Mouse (Mus musculus): ENCODE results near the gene Cd27.

Gene Cd27

GRCm38 (mm10) chr6:125241566-125241965 lies 4.8 kb upstream of the Cd27 start:
- DNase-seq: no peak

- no peak for DNase-seq
Measured at GRCm38 (mm10) chr6:125240617-125241016, 3.8 kb upstream of the Cd27 start.

GRCm38 (mm10) chr6:125239547-125239946 lies 2.7 kb upstream of the Cd27 start:
- no peak for DNase-seq

GRCm38 (mm10) chr6:125238396-125238795 lies 1.6 kb upstream of the Cd27 start:
- no peak for DNase-seq

- no peak for DNase-seq
Measured at GRCm38 (mm10) chr6:125237421-125237820, 611 bp upstream of the Cd27 start.

- DNase-seq: no peak
Measured at GRCm38 (mm10) chr6:125236341-125236740, 469 bp downstream of the Cd27 start.

GRCm38 (mm10) chr6:125234520-125234828 lies 2.3 kb downstream of the Cd27 start:
- DNase-seq: no peak

- DNase-seq: no peak
Measured at GRCm38 (mm10) chr6:125233816-125234519, 2.8 kb downstream of the Cd27 start.

- no peak for DNase-seq
Measured at GRCm38 (mm10) chr6:125232516-125232915, 4.3 kb downstream of the Cd27 start.

- DNase-seq: no peak
Measured at GRCm38 (mm10) chr6:125232045-125232437, 4.8 kb downstream of the Cd27 start.

GRCm38 (mm10) chr6:125231117-125232044 lies 5.4 kb downstream of the Cd27 start, which contains the start of gene Tapbpl:
Tapbpl (minus strand) TSS chr6:125231860.
- DNase-seq: peak; percentile 67

- DNase-seq: no peak
Measured at GRCm38 (mm10) chr6:125230571-125230970, 6.2 kb downstream of the Cd27 start.

GRCm38 (mm10) chr6:125225518-125226115 lies 11.2 kb downstream of the Cd27 start:
- peak; percentile 41 for DNase-seq

- no peak for DNase-seq
Measured at GRCm38 (mm10) chr6:125222577-125222976, 14.2 kb downstream of the Cd27 start.

- peak; percentile 44 for DNase-seq
Measured at GRCm38 (mm10) chr6:125222146-125222545, 14.7 kb downstream of the Cd27 start.

- no peak for DNase-seq
Measured at GRCm38 (mm10) chr6:125221115-125221745, 15.6 kb downstream of the Cd27 start.

- peak; percentile 84 for DNase-seq
Measured at GRCm38 (mm10) chr6:125218963-125219362, 17.8 kb downstream of the Cd27 start.

GRCm38 (mm10) chr6:125217899-125218298 lies 18.9 kb downstream of the Cd27 start:
- DNase-seq: no peak

GRCm38 (mm10) chr6:125216898-125217297 lies 19.9 kb downstream of the Cd27 start:
- DNase-seq: no peak

GRCm38 (mm10) chr6:125215148-125215954 lies 21.5 kb downstream of the Cd27 start, which contains the start of gene Vamp1:
Vamp1 (plus strand) TSS chr6:125215551.
- DNase-seq: peak; percentile 99

GRCm38 (mm10) chr6:125213715-125214114 lies 23.1 kb downstream of the Cd27 start:
- DNase-seq: no peak

- no peak for DNase-seq
Measured at GRCm38 (mm10) chr6:125213129-125213528, 23.7 kb downstream of the Cd27 start.
